Mouse (Mus musculus) kidney, embryonic 16.5 days (tissue): ENCODE measurements around the gene Mettl16. TPM values are rescaled to one million over a fixed set of nuclear protein-coding genes. Genes with fewer than 3 reads are reported as not detected.

Source experiments
- ATAC-seq: fragments of 200-750 bp; cut with Nextera tagmentation; 2 replicates; pipeline ENCODE4 v1.8.0; 2017; ENCODE audit warnings: moderate TSS enrichment; ENCODE audit not compliant: low FRiP score, low TSS enrichment
- H3K27ac ChIP-seq: fragments of 300-500 bp; sonication (generic); 2 replicates; pipeline ENCODE4 v1.5.1; 2014; ENCODE audit warnings: low read length
- H3K27me3 ChIP-seq: fragments of 300-500 bp; sonication (generic); 2 replicates; pipeline ENCODE4 v1.6.1; 2014; ENCODE audit warnings: low read length, control low read depth, mixed read lengths; ENCODE audit not compliant: insufficient read depth
- H3K36me3 ChIP-seq: fragments of 300-500 bp; sonication (generic); 2 replicates; pipeline ENCODE4 v1.6.1; 2014; ENCODE audit warnings: low read length, control low read depth, mixed read lengths; ENCODE audit not compliant: insufficient read depth
- H3K4me1 ChIP-seq: fragments of 300-500 bp; sonication (generic); 2 replicates; pipeline ENCODE4 v1.6.1; 2014; ENCODE audit warnings: low read length, control low read depth, mixed read lengths; ENCODE audit not compliant: insufficient read depth
- H3K4me2 ChIP-seq: fragments of 300-500 bp; sonication (generic); replicated peaks from 2 replicates; pipeline ENCODE4 v1.6.1; 2014; ENCODE audit warnings: low read depth, low read length
- H3K4me3 ChIP-seq: fragments of 300-500 bp; sonication (generic); 2 replicates; pipeline ENCODE4 v1.5.1; 2014; ENCODE audit warnings: mild to moderate bottlenecking, low read length
- H3K9ac ChIP-seq: fragments of 300-500 bp; sonication (generic); replicated peaks from 2 replicates; pipeline ENCODE4 v1.6.1; 2014; ENCODE audit warnings: low read length
- H3K9me3 ChIP-seq: fragments of 300-500 bp; sonication (generic); 2 replicates; pipeline ENCODE4 v1.6.1; 2016; ENCODE audit warnings: low read length, control low read depth
- WGBS: fragments of 180-500 bp; shearing (Covaris S2); extraction: QIAGEN DNeasy Blood & Tissue Kit; methylation state at CpG from one replicate; pipeline ENCODE4 v1.1.7; 2014; 5-methylcytosine and 5-hydroxymethylcytosine counted together
- polyA plus RNA-seq: library from polyadenylated mRNA; unstranded; fragments of >200 nt; fragmentation: Nextera tagmentation; extraction: Ambion mirVana; gene quantifications from 2 replicates; pipeline ENCODE4 v1.2.1, GENCODE M21; 2015

Mettl16 gene
- polyA plus RNA-seq, 1 experiment from 2014 or later = 53.3 TPM

DNA sequence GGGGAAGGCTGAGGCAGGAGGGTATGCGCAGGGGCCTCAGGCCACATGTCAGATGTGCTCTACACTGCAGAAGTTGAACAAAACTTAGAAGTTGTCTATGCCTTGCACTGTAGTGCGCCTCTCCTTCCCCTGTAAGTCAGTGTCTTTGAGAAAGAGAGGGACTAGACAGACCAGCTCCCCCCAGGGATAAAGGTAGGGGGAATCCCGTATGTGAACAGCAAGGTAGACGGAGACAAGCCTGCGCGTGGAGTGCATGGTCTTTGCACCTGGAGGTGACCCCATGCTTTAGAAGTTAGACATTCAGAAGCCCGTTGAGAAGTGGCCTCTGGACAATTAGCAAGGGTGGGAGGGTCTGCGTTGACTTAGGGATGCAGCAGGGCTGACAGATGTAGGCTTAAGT, 70.1 kb downstream of the Mettl16 start:
- H3K36me3 ChIP-seq = peaks cover 29% of the 10 kb centered on the region
- no peak overlapping the region for H3K4me2 ChIP-seq
- peak overlapping the region; percentile 71; the same call in 1 of the 2 replicates for H3K27ac ChIP-seq

DNA sequence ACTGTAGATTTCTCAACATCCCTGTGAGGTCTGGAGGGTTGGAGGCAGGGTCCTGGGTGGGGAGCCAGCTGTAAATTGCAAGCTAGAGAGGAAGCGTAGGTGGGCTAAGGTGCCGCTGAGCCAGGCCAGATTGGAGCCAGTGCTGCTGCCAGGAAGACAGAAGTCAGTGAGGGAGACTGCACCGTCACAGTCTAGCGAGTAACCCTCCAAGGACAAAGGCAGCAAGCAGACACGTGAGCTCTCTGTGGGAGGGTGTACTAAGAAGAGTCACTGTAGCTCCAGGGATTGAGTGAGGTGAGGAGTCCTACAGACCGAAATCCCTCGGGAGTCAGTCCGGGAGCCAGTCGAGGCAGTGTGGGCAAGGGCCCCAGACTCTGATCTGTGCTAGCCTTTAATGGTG, 70.7 kb downstream of the Mettl16 start:
- Histone ChIP-seq H3K27me3 (no peaks in the 10 kb centered on the region), H3K4me2 (no peak overlapping the region; the same call in 1 of the 2 replicates), H3K4me1 (peaks cover 54% of the 10 kb centered on the region), H3K27ac (peak overlapping the region; percentile 71), H3K9me3 (peaks cover 3% of the 10 kb centered on the region), H3K4me3 (no peak overlapping the region), H3K9ac (peak overlapping the region; percentile 46), H3K36me3 (peaks cover 31% of the 10 kb centered on the region)
- peak; percentile 42 for ATAC-seq
- 45% methylated on average over 9 of the region's 9 CpGs for WGBS

More for the DNA sequence above, 70.1 kb downstream of the Mettl16 start:
- Histone ChIP-seq H3K4me1 (peaks cover 54% of the 10 kb centered on the region), H3K9ac (peak overlapping the region; percentile 46; the same call in 1 of the 2 replicates), H3K27me3 (no peaks in the 10 kb centered on the region), H3K9me3 (peaks cover 2% of the 10 kb centered on the region), H3K4me3 (no peak overlapping the region)
- WGBS = 63% methylated on average over 8 of the region's 8 CpGs
- ATAC-seq = no peak

GRCm38 (mm10) chr11:74842045-74842444, 71.4 kb downstream of the Mettl16 start:
- H3K9ac ChIP-seq = no peak overlapping the region
- peaks cover 52% of the 10 kb centered on the region for H3K4me1 ChIP-seq
- H3K27me3 ChIP-seq = no peaks in the 10 kb centered on the region
- peaks cover 31% of the 10 kb centered on the region for H3K36me3 ChIP-seq
- no peak overlapping the region for H3K4me3 ChIP-seq
- peaks cover 3% of the 10 kb centered on the region for H3K9me3 ChIP-seq
- no peak for ATAC-seq
- no peak overlapping the region for H3K27ac ChIP-seq
- WGBS = 81% methylated on average over 13 of the region's 13 CpGs
- no peak overlapping the region for H3K4me2 ChIP-seq

GRCm38 (mm10) chr11:74842656-74843434, 72.2 kb downstream of the Mettl16 start:
- Histone ChIP-seq H3K36me3 (peaks cover 31% of the 10 kb centered on the region), H3K27ac (no peak overlapping the region), H3K4me3 (no peak overlapping the region), H3K9me3 (peaks cover 3% of the 10 kb centered on the region), H3K27me3 (no peaks in the 10 kb centered on the region), H3K9ac (0 out of 2 replicates have a peak overlapping the region, but pooled peaks have one; percentile 10), H3K4me2 (no peak overlapping the region), H3K4me1 (peaks cover 44% of the 10 kb centered on the region)
- 88% methylated on average over 21 of the region's 22 CpGs for WGBS
- ATAC-seq = no peak

GRCm38 (mm10) chr11:74843435-74843714, 72.7 kb downstream of the Mettl16 start:
- ATAC-seq = no peak
- WGBS = 58% methylated on average over 2 of the region's 2 CpGs
- Histone ChIP-seq H3K27ac (no peak overlapping the region; the same call in 1 of the 2 replicates), H3K4me3 (no peak overlapping the region), H3K36me3 (peaks cover 31% of the 10 kb centered on the region), H3K4me2 (no peak overlapping the region), H3K4me1 (peaks cover 49% of the 10 kb centered on the region), H3K9ac (no peak overlapping the region), H3K27me3 (no peaks in the 10 kb centered on the region), H3K9me3 (peaks cover 3% of the 10 kb centered on the region)

DNA sequence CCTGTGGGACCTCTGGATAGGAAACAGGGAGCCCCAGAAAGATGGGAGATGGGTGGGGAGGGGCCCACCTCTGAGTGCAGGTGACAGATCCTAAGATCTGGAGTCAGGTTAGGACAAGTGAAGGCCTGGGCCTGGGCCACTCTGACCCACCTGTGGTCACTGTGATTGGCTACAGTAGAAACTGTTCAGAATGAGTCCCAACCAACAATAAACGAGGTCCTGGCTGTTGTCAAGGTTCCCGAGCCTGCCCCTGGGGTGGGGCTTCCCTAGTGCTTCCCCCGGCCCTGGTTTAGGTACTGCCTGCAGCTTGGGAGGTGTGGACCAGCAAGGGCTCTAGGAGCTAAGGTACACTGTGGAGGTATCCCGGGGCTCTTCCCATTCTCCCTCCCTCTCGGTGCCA, 73.1 kb downstream of the Mettl16 start:
- no peak overlapping the region for H3K9ac ChIP-seq
- no peaks in the 10 kb centered on the region for H3K27me3 ChIP-seq
- peaks cover 53% of the 10 kb centered on the region for H3K4me1 ChIP-seq
- 71% methylated on average over 5 of the region's 5 CpGs for WGBS
- ATAC-seq = no peak
- no peak overlapping the region for H3K4me3 ChIP-seq
- H3K27ac ChIP-seq = no peak overlapping the region; the same call in 1 of the 2 replicates
- H3K36me3 ChIP-seq = peaks cover 31% of the 10 kb centered on the region
- peaks cover 3% of the 10 kb centered on the region for H3K9me3 ChIP-seq
- no peak overlapping the region for H3K4me2 ChIP-seq

- no peak overlapping the region for H3K9ac ChIP-seq
- 72% methylated on average over 3 of the region's 3 CpGs for WGBS
- no peak overlapping the region for H3K4me2 ChIP-seq
- no peak overlapping the region for H3K27ac ChIP-seq
- no peak overlapping the region for H3K4me3 ChIP-seq
- no peaks in the 10 kb centered on the region for H3K27me3 ChIP-seq
- H3K4me1 ChIP-seq = peaks cover 41% of the 10 kb centered on the region
- H3K9me3 ChIP-seq = peaks cover 3% of the 10 kb centered on the region
- H3K36me3 ChIP-seq = peaks cover 31% of the 10 kb centered on the region
- ATAC-seq = no peak
Measured at GRCm38 (mm10) chr11:74845784-74846183, 75.2 kb downstream of the Mettl16 start.

DNA sequence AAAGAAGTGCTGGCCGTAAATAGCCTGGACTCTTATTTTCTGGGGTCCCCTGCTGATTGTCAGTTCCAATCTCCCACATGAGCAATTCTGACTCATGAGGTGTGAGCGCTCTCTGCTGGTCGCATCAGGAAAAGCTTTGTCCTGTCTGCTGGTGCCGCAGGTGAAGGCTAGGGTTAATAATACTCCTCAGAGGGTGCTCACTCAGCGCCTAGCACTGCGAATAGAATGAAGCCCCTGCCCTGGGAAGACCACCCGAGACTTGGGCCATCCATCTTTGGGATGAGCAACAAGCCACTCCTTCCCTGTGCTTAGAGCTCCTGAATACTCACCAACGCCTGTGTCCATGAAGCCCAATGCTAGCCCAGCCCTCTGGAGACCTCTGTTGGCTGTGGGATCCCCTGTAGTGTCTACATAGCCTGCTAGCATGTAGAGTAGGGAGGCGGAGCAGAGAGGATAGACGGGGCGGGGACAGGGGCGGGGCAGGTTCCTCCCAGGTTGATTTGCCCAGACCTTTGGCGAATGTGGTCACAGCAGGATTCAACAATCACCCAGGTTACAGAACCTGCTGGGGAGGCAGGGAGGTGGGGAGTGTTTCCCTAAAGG, 77.4 kb downstream of the Mettl16 start:
- peak; percentile 82 for ATAC-seq
- peak overlapping the region; percentile 73 for H3K27ac ChIP-seq
- 3% methylated on average over 13 of the region's 13 CpGs for WGBS

DNA sequence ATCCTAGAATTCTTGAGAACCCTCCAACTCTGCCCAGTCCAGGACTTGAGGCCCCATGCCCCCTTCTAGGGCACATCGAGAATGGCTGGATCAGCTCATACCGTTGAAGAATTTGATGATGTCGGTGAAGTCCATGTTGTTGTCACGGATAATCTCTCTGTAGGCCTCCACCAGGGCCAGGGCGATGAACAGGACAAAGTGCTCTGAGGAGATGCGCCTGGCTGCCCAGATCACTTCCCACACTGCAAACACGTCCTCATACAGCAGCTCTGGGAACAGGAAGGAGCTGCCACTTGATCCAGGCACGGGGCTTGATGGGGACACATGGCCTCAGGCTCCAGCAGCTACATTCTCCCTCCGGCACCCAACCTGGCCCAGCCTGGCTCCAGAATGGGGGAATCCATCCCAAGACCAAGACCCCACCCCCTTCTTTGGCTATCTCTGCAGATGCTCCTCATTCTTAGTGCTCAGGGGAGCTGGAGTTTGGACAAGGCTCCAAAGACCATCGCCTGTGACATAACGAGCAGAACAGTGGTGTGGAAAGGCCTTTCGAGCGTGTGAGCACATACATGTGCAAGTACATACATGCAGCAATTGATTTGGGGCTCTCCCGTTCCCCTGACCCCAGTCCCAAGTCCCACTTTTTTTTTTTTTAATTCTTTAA, 80.5 kb downstream of the Mettl16 start:
- peak; percentile 55 for ATAC-seq
- Histone ChIP-seq H3K27ac (peak overlapping the region; percentile 69), H3K36me3 (0 out of 2 replicates have a peak, but pooled peaks cover 11% of the 10 kb centered on the region), H3K4me3 (no peak overlapping the region), H3K9ac (0 out of 2 replicates have a peak overlapping the region, but pooled peaks have one; percentile 22), H3K27me3 (no peaks in the 10 kb centered on the region), H3K4me1 (peaks cover 33% of the 10 kb centered on the region), H3K4me2 (no peak overlapping the region), H3K9me3 (no peaks in the 10 kb centered on the region)
- 65% methylated on average over 14 of the region's 14 CpGs for WGBS

More for the DNA sequence above, 77.4 kb downstream of the Mettl16 start:
- H3K36me3 ChIP-seq = peaks cover 26% of the 10 kb centered on the region
- H3K27me3 ChIP-seq = no peaks in the 10 kb centered on the region
- H3K9me3 ChIP-seq = peaks cover 3% of the 10 kb centered on the region
- peaks cover 36% of the 10 kb centered on the region for H3K4me1 ChIP-seq
- H3K4me3 ChIP-seq = no peak overlapping the region
- H3K4me2 ChIP-seq = no peak overlapping the region; the same call in 1 of the 2 replicates
- H3K9ac ChIP-seq = no peak overlapping the region; the same call in 1 of the 2 replicates
